Mouse (Mus musculus) ES-E14 (cell line): Measurements from ENCODE around the gene Rpl18a. TPM values are rescaled to one million over a fixed set of nuclear protein-coding genes. Genes with fewer than 3 reads are reported as not detected.

Experiments used
- DNase-seq: peaks from one replicate; pipeline ENCODE4 v3.0.0-alpha.2; 2013; ENCODE audit warnings: low read depth, low spot score
- H3K27ac ChIP-seq: 2 replicates; pipeline ENCODE4 v1.5.1; 2012; ENCODE audit warnings: low read depth, mild to moderate bottlenecking, low read length, moderate library complexity, mixed read lengths; ENCODE audit not compliant: poor library complexity, insufficient read depth, severe bottlenecking
- H3K36me3 ChIP-seq: 2 replicates; pipeline ENCODE4 v1.6.1; 2012; ENCODE audit warnings: mild to moderate bottlenecking, low read length, moderate library complexity, mixed read lengths; ENCODE audit not compliant: control insufficient read depth, poor library complexity, insufficient read depth, severe bottlenecking
- H3K4me1 ChIP-seq, 2 experiments: fragments of 150-350 bp in 1 of 2; sonication (generic) in 1 of 2; 2 replicates each; pipeline ENCODE4 v1.6.1; 2012; ENCODE audit warnings: low read length in 2 of 2, mild to moderate bottlenecking in 1 of 2, mixed read lengths in 1 of 2; ENCODE audit not compliant: control insufficient read depth in 2 of 2, insufficient read depth in 2 of 2, poor library complexity in 1 of 2
- H3K4me3 ChIP-seq, 2 experiments: fragments of 150-350 bp in 1 of 2; sonication (generic) in 1 of 2; 2 replicates each; pipeline ENCODE4 v1.5.1; 2012; ENCODE audit warnings: low read length in 2 of 2, low read depth in 1 of 2, mild to moderate bottlenecking in 1 of 2, mixed read lengths in 1 of 2; ENCODE audit not compliant: insufficient read depth in 1 of 2, poor library complexity in 1 of 2, severe bottlenecking in 1 of 2
- H3K9ac ChIP-seq: 2 replicates; pipeline ENCODE4 v1.6.1; 2012; ENCODE audit warnings: low read depth, mild to moderate bottlenecking, low read length, mixed read lengths; ENCODE audit not compliant: poor library complexity, insufficient read depth, severe bottlenecking
- H3K9me3 ChIP-seq: fragments of 150-350 bp; sonication (generic); 2 replicates; pipeline ENCODE4 v1.6.1; 2012; ENCODE audit warnings: low read depth, mild to moderate bottlenecking, low read length; ENCODE audit not compliant: control insufficient read depth, insufficient read depth
- CHD2 ChIP-seq: IDR thresholded peaks from 2 replicates; pipeline ENCODE4 v1.6.1; 2014; ENCODE audit warnings: mild to moderate bottlenecking, low read depth, low read length, inconsistent platforms
- HCFC1 ChIP-seq: IDR thresholded peaks from 2 replicates; pipeline ENCODE4 v1.6.1; 2012; ENCODE audit warnings: low read length, inconsistent platforms, borderline replicate concordance; ENCODE audit not compliant: insufficient read depth
- MAFK ChIP-seq: IDR thresholded peaks from 2 replicates; pipeline ENCODE4 v1.6.1; 2014; ENCODE audit warnings: mild to moderate bottlenecking, low read depth, low read length, inconsistent platforms; ENCODE audit not compliant: insufficient read depth
- ZC3H11A ChIP-seq: IDR thresholded peaks from 2 replicates; pipeline ENCODE4 v1.6.1; 2012; ENCODE audit warnings: low read depth, mild to moderate bottlenecking, inconsistent platforms, low read length, borderline replicate concordance
- ZNF384 ChIP-seq: IDR thresholded peaks from 2 replicates; pipeline ENCODE4 v1.6.1; 2012; ENCODE audit warnings: low read depth, low read length, inconsistent platforms
- in situ Hi-C, 2 experiments: fragments of 600-800 bp; cut with MboI; formaldehyde crosslinking; loops; one replicate each; pipeline ENCODE4 v1.15.1; 2025; ENCODE audit warnings: low sequenced_read_pairs in 2 of 2, inconsistent platforms in 1 of 2; ENCODE audit not compliant: unreplicated experiment in 2 of 2
- total RNA-seq: library from RNA; depleted of rRNA; stranded (reverse); fragments of 300-350 nt; gene quantifications from 2 replicates; pipeline ENCODE4 v1.2.3, GENCODE M21; 2012

Gene Rpl18a
- total RNA-seq, 1 experiment: 2,806 TPM

DNA sequence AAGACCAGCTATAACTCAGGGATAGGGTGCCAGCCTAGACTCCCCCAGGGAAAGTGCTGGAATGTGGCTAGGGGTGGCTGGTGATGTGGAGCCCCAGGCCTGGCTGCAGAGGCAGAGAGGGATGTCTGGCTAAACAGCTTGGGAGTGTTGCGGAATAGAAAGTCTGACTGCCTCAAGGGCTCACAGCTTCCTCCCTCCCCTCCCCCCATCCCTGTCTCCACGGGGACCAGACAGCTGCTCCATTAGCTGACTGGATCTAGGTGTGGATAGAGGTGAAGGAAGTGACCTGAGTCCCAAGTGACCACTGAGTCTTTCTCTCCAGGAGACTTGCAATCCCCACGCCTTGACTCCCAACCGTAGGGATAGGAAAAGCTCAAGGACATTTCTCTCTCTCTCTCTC lies 5.9 kb upstream of the Rpl18a start:
- no peaks in the 10 kb centered on the region for H3K9me3 ChIP-seq
- no peaks in the 10 kb centered on the region for H3K36me3 ChIP-seq
- no peak overlapping the region for H3K4me3 ChIP-seq
- TF ChIP-seq ZNF384: no peak
- TF ChIP-seq ZC3H11A: no peak
- no peak for TF ChIP-seq CHD2
- TF ChIP-seq MAFK: no peak
- no peak for TF ChIP-seq HCFC1
- no peak for DNase-seq
- in situ Hi-C loops: no loop called here
- peaks cover 0 to 8% of the 10 kb centered on the region in 2 experiments; a peak in 1 of 4 replicates for H3K4me1 ChIP-seq
- no peak overlapping the region for H3K9ac ChIP-seq
- no peak overlapping the region for H3K27ac ChIP-seq

DNA sequence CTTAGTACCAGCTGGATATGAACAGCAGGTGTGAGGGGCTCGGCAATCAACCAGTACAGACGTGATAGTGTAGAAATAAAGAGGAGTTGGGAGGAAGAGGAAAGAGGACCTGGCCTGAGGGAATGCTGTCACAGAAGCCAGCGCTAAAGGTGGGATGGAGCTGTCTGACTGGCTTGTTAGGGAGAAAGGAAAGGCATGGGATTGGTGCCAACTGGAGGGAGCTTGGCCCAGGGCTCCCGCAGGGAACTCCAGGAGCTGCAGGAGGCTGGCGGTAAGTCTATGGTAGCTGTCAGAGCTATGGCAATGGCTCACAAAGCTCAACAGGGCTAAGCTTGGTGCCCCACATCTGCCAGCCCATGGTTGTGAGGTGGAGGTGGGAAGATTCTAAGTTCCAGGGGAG lies 5.0 kb upstream of the Rpl18a start:
- Histone ChIP-seq H3K36me3 (no peaks in the 10 kb centered on the region), H3K27ac (no peak overlapping the region), H3K9ac (no peak overlapping the region), H3K4me3 (no peak overlapping the region), H3K4me1 (peaks cover 0 to 8% of the 10 kb centered on the region in 2 experiments; a peak in 1 of 4 replicates), H3K9me3 (no peaks in the 10 kb centered on the region)
- in situ Hi-C loops: no loop called here
- no peak for DNase-seq
- TF ChIP-seq MAFK (no peak), ZNF384 (no peak), HCFC1 (no peak), ZC3H11A (no peak), CHD2 (no peak)

DNA sequence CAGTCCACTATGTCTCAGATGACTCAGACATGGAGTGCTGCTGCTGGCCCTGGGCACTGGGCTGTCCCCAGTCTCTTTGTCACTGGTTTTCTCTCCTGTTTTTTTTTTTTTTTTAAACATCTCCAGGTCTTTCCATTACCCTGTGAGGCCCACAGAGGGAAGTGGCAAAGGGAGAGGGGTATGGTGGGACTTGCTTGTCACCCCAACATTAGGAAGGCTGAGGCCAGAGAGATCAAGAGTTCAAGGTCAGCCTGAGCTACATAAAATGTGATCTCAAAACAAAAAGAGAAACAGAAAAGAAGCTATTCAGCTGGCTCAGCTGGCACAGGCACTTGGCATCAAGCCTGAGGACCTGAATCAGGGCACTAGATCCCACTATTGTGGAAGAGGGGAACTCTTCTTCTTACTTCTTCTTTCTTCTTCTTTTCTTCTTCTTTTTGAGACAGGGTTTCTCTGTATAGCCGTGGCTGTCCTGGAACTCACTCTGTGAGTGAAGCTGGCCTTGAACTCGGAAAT lies 3.7 kb upstream of the Rpl18a start:
- no peak for TF ChIP-seq ZNF384
- no peak for TF ChIP-seq CHD2
- TF ChIP-seq HCFC1: no peak
- TF ChIP-seq ZC3H11A: no peak
- no peak for TF ChIP-seq MAFK
- DNase-seq: no peak
- Histone ChIP-seq H3K4me3 (no peak overlapping the region), H3K9me3 (no peaks in the 10 kb centered on the region), H3K4me1 (peaks cover 0 to 6% of the 10 kb centered on the region in 2 experiments; a peak in 1 of 4 replicates), H3K36me3 (peaks cover 8% of the 10 kb centered on the region), H3K9ac (no peak overlapping the region), H3K27ac (no peak overlapping the region)
- in situ Hi-C loops: no loop called here

DNA sequence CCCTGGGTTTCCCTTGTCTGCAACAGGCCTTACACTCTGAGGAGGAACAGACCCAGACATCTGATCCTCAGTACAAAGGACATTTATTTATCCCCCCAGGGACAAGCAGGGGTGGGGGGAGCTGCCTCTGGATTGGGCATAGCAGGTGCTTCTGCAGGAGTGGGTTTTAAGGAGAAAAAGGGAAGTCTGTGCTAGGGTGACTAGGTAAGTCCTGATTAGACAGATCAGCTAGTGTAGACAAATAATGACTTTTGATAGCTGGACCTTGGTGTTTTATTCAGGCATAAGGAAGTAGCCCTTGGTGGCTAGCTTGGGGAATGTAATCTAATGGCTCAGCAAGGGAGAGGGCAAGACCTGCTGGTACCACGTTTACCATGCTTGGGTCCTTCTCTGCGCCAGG lies 2.0 kb upstream of the Rpl18a start:
- Histone ChIP-seq H3K36me3 (peaks cover 24% of the 10 kb centered on the region), H3K9ac (no peak overlapping the region), H3K9me3 (no peaks in the 10 kb centered on the region), H3K27ac (no peak overlapping the region), H3K4me1 (peaks cover 0 to 10% of the 10 kb centered on the region in 2 experiments; a peak in 1 of 4 replicates), H3K4me3 (no peak overlapping the region)
- in situ Hi-C loops: no loop called here
- DNase-seq: no peak
- no peak for TF ChIP-seq CHD2

DNA sequence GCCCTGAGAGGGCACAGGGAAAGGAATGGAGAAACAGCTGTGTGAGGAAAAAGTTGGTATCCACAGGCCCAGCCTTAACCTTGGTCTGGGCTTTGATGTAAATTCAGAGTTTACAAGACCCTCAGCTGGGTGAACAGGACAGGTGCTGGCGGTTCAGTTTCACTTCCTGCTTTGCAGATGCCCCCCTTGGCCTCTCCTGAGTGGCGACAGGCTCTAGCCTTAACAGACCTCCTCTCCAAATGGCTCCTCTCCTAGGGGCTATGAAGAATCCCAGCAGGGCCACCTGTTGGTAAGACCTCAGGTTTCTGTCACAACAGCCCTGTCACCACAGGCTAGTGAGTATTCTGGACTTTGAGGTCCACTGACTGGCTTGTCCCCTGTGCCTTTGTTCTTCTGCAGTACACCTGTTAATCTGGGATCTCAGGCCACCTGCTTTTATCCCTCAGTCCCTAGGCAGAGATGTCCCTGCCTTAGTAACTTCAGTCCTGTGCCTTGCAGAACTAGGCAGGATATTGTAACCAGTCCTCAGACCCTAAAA lies 1.5 kb upstream of the Rpl18a start:
- Histone ChIP-seq H3K9me3 (no peaks in the 10 kb centered on the region), H3K4me3 (peak overlapping the region in 1 of 2 experiments; percentile 31; a peak in 1 of 4 replicates), H3K27ac (no peak overlapping the region), H3K36me3 (peaks cover 27% of the 10 kb centered on the region), H3K4me1 (peaks cover 0 to 8% of the 10 kb centered on the region in 2 experiments; a peak in 1 of 4 replicates), H3K9ac (peak overlapping the region; percentile 59)
- DNase-seq: no peak
- no peak for TF ChIP-seq HCFC1
- no peak for TF ChIP-seq ZNF384
- no peak for TF ChIP-seq CHD2
- no peak for TF ChIP-seq ZC3H11A
- no peak for TF ChIP-seq MAFK
- in situ Hi-C loops: no loop called here
